Mouse (Mus musculus) hindbrain, embryonic 16.5 days (tissue): ENCODE measurements at regions not wholly inside any gene's neighbourhood (a gene's known extent, or its start where the extent isn't known, plus 50 kb on each side); places are given as distances from the start of the nearest gene placed in this dataset.

Experiments used
- ATAC-seq: fragments of 200-750 bp; cut with Nextera tagmentation; 2 replicates; pipeline ENCODE4 v1.8.0; 2017; ENCODE audit warnings: moderate TSS enrichment, moderate library complexity
- H3K27ac ChIP-seq: fragments of 300-500 bp; sonication (generic); 2 replicates; pipeline ENCODE4 v1.5.1; 2014; ENCODE audit warnings: low read depth, mild to moderate bottlenecking, control low read depth, low read length, moderate library complexity
- H3K27me3 ChIP-seq: fragments of 300-500 bp; sonication (generic); replicated peaks from 2 replicates; pipeline ENCODE4 v1.6.1; 2014; ENCODE audit warnings: low read length; ENCODE audit not compliant: control insufficient read depth, insufficient read depth
- H3K36me3 ChIP-seq: fragments of 300-500 bp; sonication (generic); 2 replicates; pipeline ENCODE4 v1.6.1; 2014; ENCODE audit warnings: mild to moderate bottlenecking, low read length, moderate library complexity, mixed read lengths; ENCODE audit not compliant: control insufficient read depth, insufficient read depth
- H3K4me1 ChIP-seq: fragments of 300-500 bp; sonication (generic); 2 replicates; pipeline ENCODE4 v1.6.1; 2014; ENCODE audit warnings: low read depth, low read length; ENCODE audit not compliant: control insufficient read depth, insufficient read depth
- H3K4me2 ChIP-seq: fragments of 300-500 bp; sonication (generic); 2 replicates; pipeline ENCODE4 v1.6.1; 2014; ENCODE audit warnings: mild to moderate bottlenecking, low read length, control low read depth, moderate library complexity
- H3K4me3 ChIP-seq: fragments of 300-500 bp; sonication (generic); 2 replicates; pipeline ENCODE4 v1.5.1; 2014; ENCODE audit warnings: mild to moderate bottlenecking, low read length, control low read depth, moderate library complexity
- H3K9ac ChIP-seq: fragments of 300-500 bp; sonication (generic); 2 replicates; pipeline ENCODE4 v1.6.1; 2014; ENCODE audit warnings: low read depth, mild to moderate bottlenecking, control low read depth, low read length, moderate library complexity
- H3K9me3 ChIP-seq: fragments of 300-500 bp; sonication (generic); 2 replicates; pipeline ENCODE4 v1.6.1; 2014; ENCODE audit warnings: mild to moderate bottlenecking, low read length, moderate library complexity; ENCODE audit not compliant: control insufficient read depth
- WGBS: fragments of 180-500 bp; shearing (Covaris S2); extraction: QIAGEN DNeasy Blood & Tissue Kit; methylation state at CpG from one replicate; pipeline ENCODE4 v1.1.7; 2014; 5-methylcytosine and 5-hydroxymethylcytosine counted together

DNA sequence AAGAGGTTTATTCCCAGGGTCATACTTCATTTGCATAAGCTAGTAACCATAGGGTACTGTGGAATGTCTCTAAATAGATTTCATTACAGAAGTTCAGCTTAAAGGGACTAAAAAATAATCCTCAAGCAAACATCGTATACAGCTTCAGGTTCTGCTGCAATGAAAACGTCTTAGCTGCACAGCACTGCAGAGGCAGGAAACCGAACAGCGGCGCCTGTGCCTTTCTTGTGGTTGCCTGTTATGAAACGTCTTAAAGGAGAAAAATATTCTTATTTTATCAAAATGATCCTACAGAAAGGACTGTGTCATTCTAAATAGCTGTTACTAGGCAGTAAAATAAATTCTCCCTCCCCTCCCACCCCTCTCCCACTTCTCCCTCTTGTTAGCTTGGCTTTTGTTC is 226.0 kb upstream of the Fam241a start:
- H3K9me3 ChIP-seq, result no peaks in the 10 kb centered on the region
- no peaks in the 10 kb centered on the region for H3K27me3 ChIP-seq
- no peaks in the 10 kb centered on the region for H3K4me1 ChIP-seq
- no peak for ATAC-seq
- no peak overlapping the region for H3K9ac ChIP-seq
- H3K4me2 ChIP-seq, result no peak overlapping the region
- 74% methylated on average over 6 of the region's 6 CpGs for WGBS
- H3K4me3 ChIP-seq, result no peak overlapping the region
- no peak overlapping the region for H3K27ac ChIP-seq
- no peaks in the 10 kb centered on the region for H3K36me3 ChIP-seq

DNA sequence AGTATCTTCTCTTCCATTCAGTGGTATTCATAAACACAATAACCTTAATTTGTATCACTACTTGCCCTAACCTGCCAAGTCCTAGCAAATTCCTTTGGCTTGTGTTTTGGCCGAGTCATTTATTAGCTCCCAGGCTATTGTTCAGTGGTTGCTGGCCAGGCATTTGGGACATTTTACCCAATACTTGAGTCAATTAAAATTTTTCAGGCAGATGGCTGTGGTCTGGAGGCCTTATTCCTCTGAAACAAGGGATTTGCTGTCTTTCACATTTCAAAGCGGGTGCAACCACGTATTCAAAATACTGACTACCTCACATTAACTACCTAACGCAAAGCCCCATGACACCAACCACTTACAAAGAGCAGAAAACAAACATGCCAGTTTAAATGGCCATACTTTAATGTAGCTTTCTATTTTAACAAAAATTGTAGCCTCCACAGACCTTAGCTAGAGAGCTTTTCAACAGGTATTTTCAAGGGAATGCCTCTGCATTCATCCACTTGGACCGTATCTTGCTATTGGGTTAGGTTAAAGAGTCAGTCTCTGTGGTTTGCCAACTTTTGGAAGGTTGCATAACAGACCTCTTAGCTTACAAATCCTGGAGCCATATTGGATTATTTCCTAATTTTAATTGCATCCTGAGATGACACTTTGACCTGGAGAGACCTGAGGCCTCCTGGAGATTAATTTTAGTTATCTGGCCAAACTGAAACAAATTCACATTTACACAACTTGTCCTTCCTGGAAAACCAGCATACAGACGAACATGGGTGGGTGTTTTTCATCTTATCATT is 224.7 kb upstream of the Fam241a start:
- Histone ChIP-seq H3K4me2 (no peak overlapping the region), H3K9me3 (no peaks in the 10 kb centered on the region), H3K27ac (no peak overlapping the region), H3K27me3 (no peaks in the 10 kb centered on the region), H3K4me1 (no peaks in the 10 kb centered on the region), H3K4me3 (no peak overlapping the region), H3K36me3 (no peaks in the 10 kb centered on the region), H3K9ac (no peak overlapping the region)
- no peak for ATAC-seq
- 85% methylated on average over 6 of the region's 6 CpGs for WGBS

- WGBS, result 51% methylated on average over 3 of the region's 3 CpGs
Measured at GRCm38 (mm10) chr3:128113209-128113608, 217.1 kb upstream of the Fam241a start.

DNA sequence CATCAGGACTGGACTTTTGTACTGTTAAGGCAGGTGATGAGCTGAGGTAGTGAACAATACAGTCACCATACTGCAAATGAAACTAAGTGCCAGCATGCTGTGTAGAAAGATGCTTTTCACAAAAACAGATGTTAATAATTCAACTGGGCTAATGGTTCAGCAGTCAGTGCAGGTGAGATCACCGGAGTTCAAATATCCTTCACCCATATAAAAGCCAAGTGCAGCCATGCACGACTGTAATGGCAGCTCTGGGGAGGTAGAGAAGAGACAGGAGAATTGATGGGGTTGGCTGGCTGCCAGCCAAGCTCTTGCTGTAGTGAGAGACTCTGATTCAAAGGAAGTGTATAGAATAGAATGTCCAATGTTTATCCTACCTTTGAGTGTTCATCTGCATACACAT is 214.3 kb upstream of the Fam241a start:
- H3K27me3 ChIP-seq, result no peaks in the 10 kb centered on the region
- H3K4me3 ChIP-seq, result no peak overlapping the region
- H3K27ac ChIP-seq, result no peak overlapping the region
- no peak overlapping the region for H3K4me2 ChIP-seq
- H3K4me1 ChIP-seq, result no peaks in the 10 kb centered on the region
- no peak for ATAC-seq
- WGBS, result 53% methylated on average over 2 of the region's 2 CpGs
- no peak overlapping the region for H3K9ac ChIP-seq
- no peaks in the 10 kb centered on the region for H3K9me3 ChIP-seq
- H3K36me3 ChIP-seq, result no peaks in the 10 kb centered on the region

More at GRCm38 (mm10) chr3:128113209-128113608, 217.1 kb upstream of the Fam241a start:
- Histone ChIP-seq H3K9ac (no peak overlapping the region), H3K36me3 (no peaks in the 10 kb centered on the region), H3K9me3 (no peaks in the 10 kb centered on the region), H3K4me3 (no peak overlapping the region), H3K27ac (no peak overlapping the region), H3K4me2 (no peak overlapping the region), H3K27me3 (no peaks in the 10 kb centered on the region), H3K4me1 (no peaks in the 10 kb centered on the region)
- no peak for ATAC-seq

- no peak for ATAC-seq
- Histone ChIP-seq H3K9ac (no peak overlapping the region), H3K9me3 (no peaks in the 10 kb centered on the region), H3K4me1 (no peaks in the 10 kb centered on the region), H3K36me3 (no peaks in the 10 kb centered on the region), H3K27ac (no peak overlapping the region), H3K27me3 (no peaks in the 10 kb centered on the region), H3K4me3 (no peak overlapping the region), H3K4me2 (no peak overlapping the region)
- 92% methylated on average over 6 of the region's 6 CpGs for WGBS
Measured at GRCm38 (mm10) chr3:128104516-128104915, 208.4 kb upstream of the Fam241a start.

DNA sequence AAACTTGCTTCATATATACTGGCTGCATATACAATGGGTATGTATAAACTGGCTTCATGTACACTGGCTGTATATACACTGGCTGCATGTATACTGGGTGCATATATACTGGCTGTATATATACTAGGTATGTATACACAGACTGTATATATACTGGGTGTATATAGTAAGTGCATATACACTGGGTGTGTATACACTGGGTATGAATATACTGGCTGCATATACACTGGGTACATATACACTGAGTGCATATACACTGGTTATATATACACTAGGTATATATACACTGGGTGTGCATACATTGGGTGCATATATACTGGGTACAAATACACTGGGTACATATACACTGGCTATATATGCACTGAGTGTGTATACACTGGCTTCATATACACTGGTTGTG is 196.9 kb upstream of the Fam241a start:
- ATAC-seq, result 0 out of 2 replicates have a peak, but pooled peaks have one; percentile 27
- Histone ChIP-seq H3K4me3 (no peak overlapping the region), H3K4me1 (no peaks in the 10 kb centered on the region), H3K27me3 (no peaks in the 10 kb centered on the region), H3K27ac (no peak overlapping the region), H3K4me2 (no peak overlapping the region), H3K9ac (no peak overlapping the region), H3K36me3 (no peaks in the 10 kb centered on the region), H3K9me3 (no peaks in the 10 kb centered on the region)

- Histone ChIP-seq H3K27ac (no peak overlapping the region), H3K4me1 (no peaks in the 10 kb centered on the region), H3K36me3 (no peaks in the 10 kb centered on the region), H3K4me2 (no peak overlapping the region), H3K9me3 (no peaks in the 10 kb centered on the region), H3K27me3 (no peaks in the 10 kb centered on the region), H3K4me3 (no peak overlapping the region), H3K9ac (no peak overlapping the region)
- 44% methylated on average over 4 of the region's 4 CpGs for WGBS
- ATAC-seq, result peak; percentile 93
Measured at GRCm38 (mm10) chr3:128088207-128088606, 192.1 kb upstream of the Fam241a start.

DNA sequence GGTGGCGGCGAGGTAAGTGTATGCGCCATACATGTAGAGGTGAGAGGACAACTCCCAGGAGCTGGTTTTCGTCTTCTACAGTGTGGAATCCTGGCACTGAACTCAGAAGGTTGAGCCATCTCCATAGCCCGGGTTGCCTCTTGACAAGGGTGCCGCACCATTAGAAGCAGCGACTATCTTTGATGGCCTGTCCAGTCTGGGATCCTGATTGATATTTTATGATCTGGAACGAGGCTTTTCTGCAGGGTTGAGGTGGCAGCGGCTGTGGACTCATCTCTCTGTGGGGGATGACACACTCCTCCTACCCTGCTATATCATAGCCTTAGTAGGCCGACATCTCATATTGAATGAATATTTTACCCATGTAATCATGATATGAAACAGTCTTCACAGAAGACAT is 191.0 kb upstream of the Fam241a start:
- no peak for ATAC-seq
- H3K4me1 ChIP-seq, result no peaks in the 10 kb centered on the region

GRCm38 (mm10) chr3:128082463-128082862 is 186.3 kb upstream of the Fam241a start:
- Histone ChIP-seq H3K4me3 (no peak overlapping the region), H3K36me3 (no peaks in the 10 kb centered on the region), H3K27ac (no peak overlapping the region), H3K27me3 (no peaks in the 10 kb centered on the region), H3K4me2 (no peak overlapping the region), H3K4me1 (no peaks in the 10 kb centered on the region), H3K9me3 (no peaks in the 10 kb centered on the region), H3K9ac (no peak overlapping the region)
- no peak for ATAC-seq
- 84% methylated on average over 6 of the region's 6 CpGs for WGBS

More for the DNA sequence above, 191.0 kb upstream of the Fam241a start:
- H3K9ac ChIP-seq, result no peak overlapping the region
- H3K4me2 ChIP-seq, result no peak overlapping the region
- H3K27me3 ChIP-seq, result no peaks in the 10 kb centered on the region
- no peak overlapping the region for H3K27ac ChIP-seq
- no peak overlapping the region for H3K4me3 ChIP-seq
- no peaks in the 10 kb centered on the region for H3K36me3 ChIP-seq
- 84% methylated on average over 10 of the region's 10 CpGs for WGBS
- no peaks in the 10 kb centered on the region for H3K9me3 ChIP-seq
